Mouse (Mus musculus): ENCODE measurements at regions not wholly inside any gene's neighbourhood (a gene's known extent, or its start where the extent isn't known, plus 50 kb on each side); places are given as distances from the start of the nearest gene placed in this dataset.

GRCm38 (mm10) chr16:25087741-25088648 is 198.6 kb upstream of the Tprg start:
- no peak for DNase-seq (ENCODE audit: low spot score)

GRCm38 (mm10) chr16:25088649-25089019 is 198.0 kb upstream of the Tprg start:
- no peak for DNase-seq (ENCODE audit: low spot score)

- no peak for DNase-seq (ENCODE audit: low spot score)
Observed at GRCm38 (mm10) chr16:25104165-25104564, 182.5 kb upstream of the Tprg start.

- DNase-seq (ENCODE audit: low spot score), result no peak
Observed at GRCm38 (mm10) chr16:25104603-25105002, 182.0 kb upstream of the Tprg start.

GRCm38 (mm10) chr16:25140164-25140563 is 146.5 kb upstream of the Tprg start:
- DNase-seq (ENCODE audit: low spot score), result no peak

GRCm38 (mm10) chr16:25147486-25147885 is 139.1 kb upstream of the Tprg start:
- DNase-seq (ENCODE audit: low spot score), result no peak

GRCm38 (mm10) chr16:25149186-25149585 is 137.4 kb upstream of the Tprg start:
- no peak for DNase-seq (ENCODE audit: low spot score)

- DNase-seq (ENCODE audit: low spot score), result no peak
Observed at GRCm38 (mm10) chr16:25176870-25177269, 109.7 kb upstream of the Tprg start.

GRCm38 (mm10) chr16:25178055-25178454 is 108.6 kb upstream of the Tprg start:
- no peak for DNase-seq (ENCODE audit: low spot score)

- DNase-seq (ENCODE audit: low spot score), result no peak
Observed at GRCm38 (mm10) chr16:25181939-25182338, 104.7 kb upstream of the Tprg start.

- no peak for DNase-seq (ENCODE audit: low spot score)
Observed at GRCm38 (mm10) chr16:25197079-25197478, 89.5 kb upstream of the Tprg start.

GRCm38 (mm10) chr16:25198844-25199243 is 87.8 kb upstream of the Tprg start:
- no peak for DNase-seq (ENCODE audit: low spot score)

GRCm38 (mm10) chr16:25199984-25200383 is 86.6 kb upstream of the Tprg start:
- DNase-seq (ENCODE audit: low spot score), result no peak

GRCm38 (mm10) chr16:25201094-25201770 is 85.4 kb upstream of the Tprg start:
- DNase-seq (ENCODE audit: low spot score), result no peak

GRCm38 (mm10) chr16:25213250-25213649 is 73.4 kb upstream of the Tprg start:
- DNase-seq (ENCODE audit: low spot score), result no peak

GRCm38 (mm10) chr16:25220552-25220951 is 66.1 kb upstream of the Tprg start:
- DNase-seq (ENCODE audit: low spot score), result no peak

- no peak for DNase-seq (ENCODE audit: low spot score)
Observed at GRCm38 (mm10) chr16:25224801-25225200, 61.8 kb upstream of the Tprg start.
